Mouse (Mus musculus) fat pad, adult 2 months (tissue): Measurements from ENCODE around the gene Stard10.

Source experiments
- DNase-seq: peaks from one replicate; pipeline ENCODE4 v3.0.0-alpha.2; 2011; ENCODE audit warnings: low read depth, low spot score; ENCODE audit errors: extremely low read depth

Gene Stard10

GRCm38 (mm10) chr7:101367901-101368852, 51.3 kb downstream of the Stard10 start:
- no peak for DNase-seq

GRCm38 (mm10) chr7:101369666-101370065, 52.8 kb downstream of the Stard10 start:
- no peak for DNase-seq

- no peak for DNase-seq
Observed at GRCm38 (mm10) chr7:101373082-101373481, 56.2 kb downstream of the Stard10 start.

GRCm38 (mm10) chr7:101374155-101374554, 57.3 kb downstream of the Stard10 start:
- no peak for DNase-seq

- no peak for DNase-seq
Observed at GRCm38 (mm10) chr7:101376701-101377340, 59.9 kb downstream of the Stard10 start.

- DNase-seq = no peak
Observed at GRCm38 (mm10) chr7:101377741-101378262, 60.9 kb downstream of the Stard10 start.

GRCm38 (mm10) chr7:101378285-101378684, 61.4 kb downstream of the Stard10 start:
- DNase-seq = no peak

GRCm38 (mm10) chr7:101378796-101379465, 62.0 kb downstream of the Stard10 start:
- no peak for DNase-seq

GRCm38 (mm10) chr7:101379732-101380131, 62.8 kb downstream of the Stard10 start:
- DNase-seq = no peak

- no peak for DNase-seq
Observed at GRCm38 (mm10) chr7:101381512-101381911, 64.6 kb downstream of the Stard10 start.

GRCm38 (mm10) chr7:101382378-101382777, 65.5 kb downstream of the Stard10 start:
- DNase-seq = no peak

- no peak for DNase-seq
Observed at GRCm38 (mm10) chr7:101383756-101384155, 66.9 kb downstream of the Stard10 start.

GRCm38 (mm10) chr7:101384931-101385330, 68.0 kb downstream of the Stard10 start:
- DNase-seq = no peak

GRCm38 (mm10) chr7:101385331-101385733, 68.4 kb downstream of the Stard10 start:
- no peak for DNase-seq

- DNase-seq = no peak
Observed at GRCm38 (mm10) chr7:101385866-101386452, 69.1 kb downstream of the Stard10 start.

- DNase-seq = no peak
Observed at GRCm38 (mm10) chr7:101389256-101389655, 72.4 kb downstream of the Stard10 start.

- DNase-seq = no peak
Observed at GRCm38 (mm10) chr7:101391909-101392479, 75.1 kb downstream of the Stard10 start.

- DNase-seq = no peak
Observed at GRCm38 (mm10) chr7:101393015-101393414, 76.1 kb downstream of the Stard10 start.

- DNase-seq = no peak
Observed at GRCm38 (mm10) chr7:101393694-101394504, 77.0 kb downstream of the Stard10 start.

- no peak for DNase-seq
Observed at GRCm38 (mm10) chr7:101394569-101394968, 77.7 kb downstream of the Stard10 start.
